Mouse (Mus musculus): ENCODE measurements around the gene 1110057P08Rik.
"Not testable (repeated sequence)": the region's sequence is repeated elsewhere in the genome, so short reads cannot be mapped to it uniquely, and the experiment has no call there.

The 1110057P08Rik gene

DNA sequence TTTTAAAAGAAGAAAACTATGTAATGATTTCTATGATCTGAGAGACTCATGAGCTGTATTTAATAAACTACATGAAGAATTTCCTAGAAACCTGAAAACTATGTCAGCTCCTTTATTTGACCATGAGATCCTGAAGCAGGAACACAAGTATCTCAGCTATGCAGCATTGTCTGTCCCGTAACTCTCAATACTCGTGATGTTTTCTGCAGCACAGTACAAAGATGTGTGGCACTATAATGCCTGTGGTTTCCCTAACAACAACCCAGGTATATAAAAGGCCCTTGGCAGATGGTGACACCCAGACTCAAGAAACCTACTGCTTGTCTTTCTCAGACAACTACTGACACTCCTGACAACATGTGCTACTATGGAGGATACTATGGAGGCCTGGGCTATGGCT, at the start of gene 1110057P08Rik:
TSS of gene 1110057P08Rik (plus strand) at position 301 of the 400 bp plus-strand sequence.
- no peak for DNase-seq (ENCODE audit: low read depth)

DNA sequence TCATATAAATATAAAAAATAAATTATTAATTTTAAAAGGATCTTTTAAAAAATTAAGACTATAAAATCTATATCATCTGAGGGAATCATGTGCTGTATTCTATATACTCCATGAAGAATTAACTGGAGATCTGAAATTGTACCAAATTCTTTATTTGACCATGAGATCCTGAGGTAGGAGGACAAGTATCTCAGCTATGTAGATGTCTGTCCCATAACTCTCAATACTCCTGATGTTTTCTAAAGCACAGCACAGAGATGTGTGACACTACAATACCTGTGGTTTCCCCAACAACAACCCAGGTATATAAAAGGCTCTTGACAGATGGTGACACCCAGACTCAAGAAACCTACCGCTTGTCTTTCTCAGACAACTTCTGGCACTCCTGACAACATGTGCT, 34.0 kb upstream of the 1110057P08Rik start, which contains the start of gene Gm6358:
TSS of gene Gm6358 (plus strand) at position 301 of the 400 bp plus-strand sequence.
- DNase-seq (ENCODE audit: low read depth): no peak

DNA sequence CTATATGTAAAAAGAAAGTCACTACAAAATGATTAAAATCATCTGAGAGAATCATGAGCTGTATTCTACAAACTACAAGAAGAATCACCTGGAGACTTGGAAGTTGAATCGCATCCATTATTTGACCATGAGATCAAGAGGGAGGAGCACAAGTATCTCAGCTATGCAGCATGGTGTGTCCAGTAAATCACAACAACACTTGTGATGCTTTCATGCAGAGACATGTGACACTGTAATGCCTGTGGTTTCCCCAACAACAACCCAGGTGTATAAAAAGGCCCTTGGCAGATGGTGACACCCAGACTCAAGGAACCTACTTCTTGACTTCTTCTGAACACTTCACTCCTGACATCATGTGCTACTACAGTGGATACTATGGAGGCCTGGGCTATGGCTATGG, 23.7 kb upstream of the 1110057P08Rik start, which contains the start of gene Gm10061:
TSS of gene Gm10061 (plus strand) at position 301 of the 400 bp plus-strand sequence.
- no peak for DNase-seq (ENCODE audit: low read depth)

DNA sequence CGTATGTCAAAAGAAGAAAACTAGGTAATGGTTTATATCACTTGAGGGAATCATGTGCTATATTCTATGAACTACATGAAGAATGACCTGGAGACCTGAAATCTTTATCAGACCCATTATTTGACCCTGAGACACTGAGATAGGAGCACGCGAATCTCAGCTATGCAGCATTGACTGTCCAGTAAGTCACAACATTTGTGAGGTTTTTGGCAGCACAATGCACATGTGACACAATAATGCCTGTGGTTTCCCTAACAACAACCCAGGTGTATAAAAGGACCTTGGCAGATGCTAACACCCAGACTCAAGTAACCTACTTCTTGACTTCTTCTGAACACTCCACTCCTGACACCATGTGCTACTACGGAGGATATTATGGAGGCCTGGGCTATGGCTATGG, 16.9 kb upstream of the 1110057P08Rik start, which contains the start of gene Gm9789:
TSS of gene Gm9789 (plus strand) at position 301 of the 400 bp plus-strand sequence.
- DNase-seq (ENCODE audit: low read depth): no peak

DNA sequence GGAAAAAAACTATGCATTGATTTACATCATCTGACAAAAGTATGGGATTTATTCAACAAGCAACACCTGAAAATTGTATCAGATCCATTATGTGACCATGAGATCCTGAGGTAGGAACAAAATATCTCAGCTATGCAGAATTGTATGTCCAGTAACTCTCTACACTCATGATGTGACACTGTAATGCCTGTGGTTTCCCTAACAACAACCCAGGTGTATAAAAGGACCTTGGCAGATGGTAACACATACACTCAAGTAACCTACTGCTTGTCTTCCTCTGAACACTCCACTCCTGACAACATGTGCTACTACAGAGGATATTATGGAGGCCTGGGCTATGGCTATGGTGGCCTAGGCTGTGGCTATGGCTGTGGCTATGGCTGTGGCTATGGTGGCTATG, 5.3 kb upstream of the 1110057P08Rik start, which contains the start of gene Gm7735:
TSS of gene Gm7735 (plus strand) at position 301 of the 400 bp plus-strand sequence.
- not testable (repeated sequence) for DNase-seq (ENCODE audit: low read depth)

DNA sequence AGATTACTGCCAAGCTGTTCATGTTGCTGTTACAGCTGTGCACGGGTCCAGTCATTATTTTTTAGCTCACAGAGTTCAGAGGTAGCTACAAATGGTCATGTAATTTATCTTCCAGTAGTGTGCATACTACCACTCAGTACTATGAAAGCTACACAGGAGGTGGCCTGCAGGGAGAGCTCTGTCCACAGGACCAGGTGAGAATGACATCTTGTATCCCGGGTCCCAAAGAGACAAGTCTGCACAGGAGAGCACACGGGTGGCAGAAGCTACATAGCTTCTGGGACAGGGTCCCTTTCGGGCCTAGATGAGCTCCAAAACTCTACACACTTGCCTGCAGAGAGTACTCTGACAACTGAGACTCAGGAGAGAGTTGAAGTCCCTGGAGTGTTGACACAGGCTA, 14.1 kb downstream of the 1110057P08Rik start:
- no peak for DNase-seq (ENCODE audit: low read depth)

DNA sequence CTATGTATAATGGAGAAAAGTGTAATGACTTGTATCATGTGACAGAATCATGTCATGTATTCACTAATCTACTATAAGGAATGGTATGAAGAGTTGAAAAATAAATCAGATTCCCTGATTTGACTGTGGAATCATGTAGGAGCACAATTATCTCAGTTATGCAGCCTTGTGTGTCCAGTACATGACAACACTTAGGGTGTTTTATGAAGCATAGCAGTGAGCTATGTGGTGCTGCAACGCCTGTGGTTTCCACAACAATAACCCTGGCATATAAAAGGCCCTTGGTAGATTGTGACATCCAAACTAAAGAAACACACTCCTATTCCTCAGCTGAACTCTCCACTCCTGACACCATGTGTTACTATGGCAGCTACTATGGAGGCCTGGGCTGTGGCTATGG, 31.0 kb downstream of the 1110057P08Rik start, which contains the start of gene Krtap20-2:
TSS of gene Krtap20-2 (plus strand) at position 301 of the 400 bp plus-strand sequence.
- no peak for DNase-seq (ENCODE audit: low read depth)

Data from fibroblast of lung, adult 2 months (primary cell).